Mouse (Mus musculus) megakaryocyte, embryonic 14.5 days (primary cell): Measurements from ENCODE around the gene Olfr1495.
"Not testable (repeated sequence)": the region's sequence is repeated elsewhere in the genome, so short reads cannot be mapped to it uniquely, and the experiment has no call there.

ENCODE experiments used
- FLI1 ChIP-seq: IDR thresholded peaks from 2 replicates; pipeline ENCODE4 v1.6.1; 2012; ENCODE audit warnings: low read length, inconsistent platforms, mixed read lengths
- GATA1 ChIP-seq: IDR thresholded peaks from 3 replicates; pipeline ENCODE4 v1.6.1; 2012; ENCODE audit warnings: mixed read lengths, low read length, inconsistent platforms, borderline replicate concordance

DNA sequence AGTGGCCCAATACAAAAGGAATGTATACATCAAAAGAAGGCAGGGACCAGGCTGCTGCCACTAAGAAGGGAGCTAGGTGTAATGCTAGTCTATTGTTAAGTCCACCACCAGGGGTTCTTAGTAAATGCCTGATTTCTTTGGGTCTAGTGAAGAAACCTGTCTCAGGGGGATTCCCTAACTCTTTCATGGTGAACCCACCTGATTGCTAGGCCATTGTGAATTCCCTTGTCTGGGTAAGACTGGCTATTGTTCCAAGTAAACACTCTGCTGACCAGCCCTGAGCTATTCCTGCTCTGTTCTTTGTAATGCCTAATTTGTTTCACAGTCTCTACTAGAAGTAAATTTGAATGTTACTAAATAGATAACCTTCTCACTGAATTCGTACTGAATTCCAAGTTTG lies 41.1 kb downstream of the Olfr1495 start:
- not testable (repeated sequence) for TF ChIP-seq GATA1, FLI1
